Mouse (Mus musculus): ENCODE measurements around the gene H2-Oa.

The H2-Oa gene

GRCm38 (mm10) chr17:34121879-34122187 lies 29.7 kb downstream of the H2-Oa start:
- peak; percentile 75 for DNase-seq (ENCODE audit: low read depth, low spot score)

GRCm38 (mm10) chr17:34122188-34122984 lies 30.2 kb downstream of the H2-Oa start, which contains the start of gene Brd2:
Gene Brd2 (minus strand): TSS chr17:34122634.
- DNase-seq (ENCODE audit: low read depth, low spot score): peak; percentile 97

- no peak for DNase-seq (ENCODE audit: low read depth, low spot score)
Observed at GRCm38 (mm10) chr17:34123111-34123510, 31.0 kb downstream of the H2-Oa start.

- DNase-seq (ENCODE audit: low read depth, low spot score): peak; percentile 52
Observed at GRCm38 (mm10) chr17:34123518-34123917, 31.4 kb downstream of the H2-Oa start.

- no peak for DNase-seq (ENCODE audit: low read depth, low spot score)
Observed at GRCm38 (mm10) chr17:34124649-34125048, 32.5 kb downstream of the H2-Oa start.

GRCm38 (mm10) chr17:34126826-34127420 lies 34.8 kb downstream of the H2-Oa start:
- peak; percentile 64 for DNase-seq (ENCODE audit: low read depth, low spot score)

- peak; percentile 69 for DNase-seq (ENCODE audit: low read depth, low spot score)
Observed at GRCm38 (mm10) chr17:34127475-34127874, 35.3 kb downstream of the H2-Oa start.

GRCm38 (mm10) chr17:34128264-34128937 lies 36.3 kb downstream of the H2-Oa start:
- DNase-seq (ENCODE audit: low read depth, low spot score): no peak

GRCm38 (mm10) chr17:34128944-34129791 lies 37.0 kb downstream of the H2-Oa start:
- no peak for DNase-seq (ENCODE audit: low read depth, low spot score)

- no peak for DNase-seq (ENCODE audit: low read depth, low spot score)
Observed at GRCm38 (mm10) chr17:34130073-34130947, 38.2 kb downstream of the H2-Oa start.

- no peak for DNase-seq (ENCODE audit: low read depth, low spot score)
Observed at GRCm38 (mm10) chr17:34131911-34132310, 39.8 kb downstream of the H2-Oa start.

GRCm38 (mm10) chr17:34133289-34133688 lies 41.1 kb downstream of the H2-Oa start:
- peak; percentile 43 for DNase-seq (ENCODE audit: low read depth, low spot score)

GRCm38 (mm10) chr17:34134451-34134850 lies 42.3 kb downstream of the H2-Oa start:
- no peak for DNase-seq (ENCODE audit: low read depth, low spot score)

- peak; percentile 99 for DNase-seq (ENCODE audit: low read depth, low spot score)
Observed at GRCm38 (mm10) chr17:34135297-34136224, 43.4 kb downstream of the H2-Oa start.

- DNase-seq (ENCODE audit: low read depth, low spot score): no peak
Observed at GRCm38 (mm10) chr17:34137601-34138000, 45.5 kb downstream of the H2-Oa start.

GRCm38 (mm10) chr17:34138655-34139054 lies 46.5 kb downstream of the H2-Oa start:
- no peak for DNase-seq (ENCODE audit: low read depth, low spot score)

- DNase-seq (ENCODE audit: low read depth, low spot score): peak; percentile 71
Observed at GRCm38 (mm10) chr17:34139416-34139815, 47.3 kb downstream of the H2-Oa start.

- no peak for DNase-seq (ENCODE audit: low read depth, low spot score)
Observed at GRCm38 (mm10) chr17:34140240-34140639, 48.1 kb downstream of the H2-Oa start.

GRCm38 (mm10) chr17:34141448-34141847 lies 49.3 kb downstream of the H2-Oa start:
- DNase-seq (ENCODE audit: low read depth, low spot score): no peak

Measured in ZHBTc4 (cell line).